Mouse (Mus musculus) left cerebral cortex, postnatal 10 days (tissue): ENCODE data around the gene Gpatch8. TPM values are rescaled to one million over a fixed set of nuclear protein-coding genes. Genes with fewer than 3 reads are reported as not detected.

Experiments used
- DNase-seq, 2 experiments: peaks; one replicate each; pipeline ENCODE4 v3.0.0; 2021 to 2022; ENCODE audit warnings: low spot score in 2 of 2, mixed read lengths in 1 of 2; ENCODE audit errors: extremely low spot score in 1 of 2
- intact Hi-C: fragments of 180-260 bp; cut with DNase I; formaldehyde crosslinking; loops from one replicate; pipeline ENCODE4 v1.15.1; 2025
- total RNA-seq, 2 experiments: library from RNA; stranded (reverse); gene quantifications; 2 replicates each; pipeline ENCODE4 v1.2.3; 2021

The Gpatch8 gene
- total RNA-seq, 2 experiments from 2014 or later = 46.0 to 46.8 TPM

- DNase-seq = no peak
- intact Hi-C loops = no loop called here
These were observed 86.4 kb downstream of the Gpatch8 start, which contains the start of gene Itga2b for GRCm38 (mm10) chr11:102469648-102470357. TSS of gene Itga2b (minus strand) at chr11:102470122.

- peak; percentile 88 to 97 for DNase-seq
- intact Hi-C loops = no loop called here
These were observed 89.1 kb downstream of the Gpatch8 start for GRCm38 (mm10) chr11:102467041-102467631.

GRCm38 (mm10) chr11:102465713-102466436, 90.3 kb downstream of the Gpatch8 start:
- DNase-seq = peak; percentile 59 to 75
- intact Hi-C loops = no loop called here

- intact Hi-C loops = no loop called here
- DNase-seq = no peak
These were observed 91.3 kb downstream of the Gpatch8 start for GRCm38 (mm10) chr11:102464901-102465300.

GRCm38 (mm10) chr11:102461764-102462163, 94.4 kb downstream of the Gpatch8 start:
- no peak for DNase-seq
- intact Hi-C loops = no loop called here

- DNase-seq = no peak
- intact Hi-C loops = no loop called here
These were observed 95.7 kb downstream of the Gpatch8 start for GRCm38 (mm10) chr11:102460541-102460940.

- peak in 1 of 2 experiments; percentile 88 for DNase-seq
- intact Hi-C loops = no loop called here
These were observed 100.3 kb downstream of the Gpatch8 start for GRCm38 (mm10) chr11:102455740-102456396.

GRCm38 (mm10) chr11:102453131-102453530, 103.1 kb downstream of the Gpatch8 start:
- intact Hi-C loops = no loop called here
- peak in 1 of 2 experiments; percentile 70 for DNase-seq

- DNase-seq = no peak
These were observed 106.9 kb downstream of the Gpatch8 start for GRCm38 (mm10) chr11:102449043-102450008.

GRCm38 (mm10) chr11:102448327-102448726, 107.9 kb downstream of the Gpatch8 start:
- intact Hi-C loops = loop anchor here (10.0 kb wide), 1 partner anchor 206 kb away; no protein-coding TSS in a partner anchor
- peak in 1 of 2 experiments; percentile 46 for DNase-seq

More at GRCm38 (mm10) chr11:102449043-102450008, 106.9 kb downstream of the Gpatch8 start:
- intact Hi-C loops = loop anchor here (10.0 kb wide), 1 partner anchor 205 kb away; no protein-coding TSS in a partner anchor

- DNase-seq = peak; percentile 69 to 89
- intact Hi-C loops = loop anchor here (10.0 kb wide), 1 partner anchor 207 kb away; no protein-coding TSS in a partner anchor
These were observed 108.7 kb downstream of the Gpatch8 start, which contains the start of gene Fam171a2 for GRCm38 (mm10) chr11:102447497-102447896. TSS of gene Fam171a2 (minus strand) at chr11:102447682.

GRCm38 (mm10) chr11:102446581-102447461, 109.4 kb downstream of the Gpatch8 start:
- DNase-seq = peak in 1 of 2 experiments; percentile 74
- intact Hi-C loops = loop anchor here (10.0 kb wide), 1 partner anchor 208 kb away; no protein-coding TSS in a partner anchor

- DNase-seq = peak; percentile 39 to 82
- intact Hi-C loops = loop anchor here (10.0 kb wide), 1 partner anchor 209 kb away; no protein-coding TSS in a partner anchor
These were observed 110.3 kb downstream of the Gpatch8 start for GRCm38 (mm10) chr11:102445891-102446361.

GRCm38 (mm10) chr11:102445264-102445890, 110.8 kb downstream of the Gpatch8 start:
- intact Hi-C loops = loop anchor here (10.0 kb wide), 1 partner anchor 209 kb away; no protein-coding TSS in a partner anchor
- peak; percentile 26 to 66 for DNase-seq

GRCm38 (mm10) chr11:102444781-102445180, 111.4 kb downstream of the Gpatch8 start:
- intact Hi-C loops = loop anchor here (10.0 kb wide), 1 partner anchor 210 kb away; no protein-coding TSS in a partner anchor

GRCm38 (mm10) chr11:102444321-102444720, 111.9 kb downstream of the Gpatch8 start:
- intact Hi-C loops = loop anchor here (10.0 kb wide), 1 partner anchor 210 kb away; no protein-coding TSS in a partner anchor

More at GRCm38 (mm10) chr11:102444781-102445180, 111.4 kb downstream of the Gpatch8 start:
- peak in 1 of 2 experiments; percentile 22 for DNase-seq

More at GRCm38 (mm10) chr11:102444321-102444720, 111.9 kb downstream of the Gpatch8 start:
- no peak for DNase-seq
